Mouse (Mus musculus) kidney, postnatal 36 days (tissue): Measurements from ENCODE around the gene Serpinh1.
A peak's percentile ranks its signal among the peaks of the same experiment; 100 is the strongest.

Source experiments
- DNase-seq, 2 experiments: peaks; one replicate each; pipeline ENCODE4 v3.0.0; 2021 to 2022; ENCODE audit warnings: mixed read lengths in 2 of 2

Gene Serpinh1

GRCm38 (mm10) chr7:99323321-99323700, 29.7 kb downstream of the Serpinh1 start:
- DNase-seq, result no peak

- DNase-seq, result no peak
Measured at GRCm38 (mm10) chr7:99322691-99323320, 30.2 kb downstream of the Serpinh1 start.

GRCm38 (mm10) chr7:99320524-99320923, 32.5 kb downstream of the Serpinh1 start:
- no peak for DNase-seq

- DNase-seq, result no peak
Measured at GRCm38 (mm10) chr7:99317475-99317874, 35.6 kb downstream of the Serpinh1 start.

GRCm38 (mm10) chr7:99316207-99316606, 36.8 kb downstream of the Serpinh1 start:
- DNase-seq, result no peak

- no peak for DNase-seq
Measured at GRCm38 (mm10) chr7:99314565-99314964, 38.5 kb downstream of the Serpinh1 start.

GRCm38 (mm10) chr7:99313253-99313652, 39.8 kb downstream of the Serpinh1 start:
- no peak for DNase-seq

GRCm38 (mm10) chr7:99312671-99313143, 40.3 kb downstream of the Serpinh1 start:
- no peak for DNase-seq

GRCm38 (mm10) chr7:99312058-99312457, 41.0 kb downstream of the Serpinh1 start:
- DNase-seq, result no peak

- peak; percentile 33 to 41 for DNase-seq
Measured at GRCm38 (mm10) chr7:99311433-99311832, 41.6 kb downstream of the Serpinh1 start.

GRCm38 (mm10) chr7:99306640-99307039, 46.4 kb downstream of the Serpinh1 start:
- DNase-seq, result no peak

GRCm38 (mm10) chr7:99305688-99306087, 47.4 kb downstream of the Serpinh1 start:
- no peak for DNase-seq

- peak in 1 of 2 experiments; percentile 29 for DNase-seq
Measured at GRCm38 (mm10) chr7:99304949-99305372, 48.1 kb downstream of the Serpinh1 start.

GRCm38 (mm10) chr7:99304029-99304428, 49.0 kb downstream of the Serpinh1 start:
- no peak for DNase-seq

- DNase-seq, result no peak
Measured at GRCm38 (mm10) chr7:99300650-99301175, 52.3 kb downstream of the Serpinh1 start.
